Mouse (Mus musculus) erythroblast, embryonic 14.5 days (primary cell): ENCODE results near the gene Corin. TPM values are rescaled to one million over a fixed set of nuclear protein-coding genes. Genes with fewer than 3 reads are reported as not detected.

Experiments used
- H3K27me3 ChIP-seq: 2 replicates; pipeline ENCODE4 v1.6.1; 2012; ENCODE audit warnings: inconsistent platforms; ENCODE audit not compliant: control insufficient read depth
- H3K36me3 ChIP-seq: 2 replicates; pipeline ENCODE4 v1.6.1; 2012; ENCODE audit warnings: mild to moderate bottlenecking, inconsistent platforms; ENCODE audit not compliant: control insufficient read depth
- H3K4me1 ChIP-seq: 2 replicates; pipeline ENCODE4 v1.6.1; 2012; ENCODE audit warnings: inconsistent platforms; ENCODE audit not compliant: control insufficient read depth
- H3K4me3 ChIP-seq: replicated peaks from 2 replicates; pipeline ENCODE3; 2012; ENCODE audit warnings: moderate library complexity, mild to moderate bottlenecking, inconsistent platforms
- H3K9me3 ChIP-seq: 2 replicates; pipeline ENCODE4 v1.6.1; 2012; ENCODE audit warnings: low read length, inconsistent platforms, mixed read lengths; ENCODE audit not compliant: control insufficient read depth
- GATA1 ChIP-seq: IDR thresholded peaks from 2 replicates; pipeline ENCODE4 v1.6.1; 2012; ENCODE audit warnings: low read length, inconsistent platforms, mixed read lengths
- TAL1 ChIP-seq: IDR thresholded peaks from 3 replicates; pipeline ENCODE4 v1.6.1; 2012; ENCODE audit warnings: low read length, inconsistent platforms, mixed read lengths
- polyA plus RNA-seq: library from polyadenylated mRNA; stranded (reverse); fragments of >175 nt; gene quantifications from 2 replicates; pipeline ENCODE4 v1.2.3, GENCODE M21; 2012

The Corin gene
- polyA plus RNA-seq, 1 experiment = not detected

- H3K27me3 ChIP-seq = no peaks in the 10 kb centered on the region
- peaks cover 33% of the 10 kb centered on the region for H3K36me3 ChIP-seq
- no peaks in the 10 kb centered on the region for H3K9me3 ChIP-seq
- TF ChIP-seq GATA1 (no peak), TAL1 (no peak)
- H3K4me1 ChIP-seq = no peaks in the 10 kb centered on the region
- no peak overlapping the region for H3K4me3 ChIP-seq
These were observed 221.4 kb downstream of the Corin start for GRCm38 (mm10) chr5:72282907-72283306.

GRCm38 (mm10) chr5:72269652-72270051 lies 234.6 kb downstream of the Corin start:
- no peak overlapping the region for H3K4me3 ChIP-seq
- H3K36me3 ChIP-seq = peaks cover 18% of the 10 kb centered on the region
- no peaks in the 10 kb centered on the region for H3K27me3 ChIP-seq
- TF ChIP-seq GATA1 (no peak), TAL1 (no peak)
- H3K4me1 ChIP-seq = peaks cover 2% of the 10 kb centered on the region; the same call in 1 of the 2 replicates
- peaks cover 4% of the 10 kb centered on the region; the same call in 1 of the 2 replicates for H3K9me3 ChIP-seq

- Histone ChIP-seq H3K4me3 (no peak overlapping the region), H3K27me3 (no peaks in the 10 kb centered on the region), H3K9me3 (peaks cover 4% of the 10 kb centered on the region; the same call in 1 of the 2 replicates), H3K36me3 (peaks cover 22% of the 10 kb centered on the region), H3K4me1 (peaks cover 2% of the 10 kb centered on the region; the same call in 1 of the 2 replicates)
- TF ChIP-seq GATA1 (no peak), TAL1 (no peak)
These were observed 235.1 kb downstream of the Corin start for GRCm38 (mm10) chr5:72269204-72269603.

DNA sequence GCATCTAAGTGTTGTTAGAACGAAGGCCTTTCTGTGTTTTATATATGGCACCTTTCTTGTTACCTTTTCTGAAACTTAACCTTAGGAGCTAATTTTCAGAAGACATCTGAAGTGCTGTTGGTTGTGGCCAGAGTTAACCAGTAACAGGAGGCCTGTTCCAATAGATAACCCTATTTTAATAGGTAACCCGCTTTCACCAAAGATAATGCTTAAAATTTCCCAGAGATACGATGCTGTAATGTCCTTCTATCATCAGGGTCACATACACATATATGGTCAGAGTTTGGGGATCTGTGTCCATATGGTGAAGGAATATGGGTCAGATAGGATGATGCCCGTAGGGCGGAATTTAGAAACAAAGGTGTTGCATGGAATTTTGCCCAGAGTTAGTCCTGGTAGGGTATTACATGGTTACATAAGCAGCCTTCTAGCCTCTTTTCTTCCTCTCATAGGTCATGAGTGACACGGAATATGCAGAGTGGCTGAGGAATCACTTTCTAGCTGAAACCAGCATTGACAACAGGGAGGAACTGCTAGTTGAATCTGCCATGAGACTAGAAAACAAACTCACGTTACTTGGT lies 237.2 kb downstream of the Corin start:
- Histone ChIP-seq H3K9me3 (peaks cover 4% of the 10 kb centered on the region; the same call in 1 of the 2 replicates), H3K4me1 (peaks cover 2% of the 10 kb centered on the region; the same call in 1 of the 2 replicates), H3K36me3 (peaks cover 27% of the 10 kb centered on the region), H3K27me3 (no peaks in the 10 kb centered on the region), H3K4me3 (no peak overlapping the region)
- TF ChIP-seq TAL1 = no peak
- no peak for TF ChIP-seq GATA1

DNA sequence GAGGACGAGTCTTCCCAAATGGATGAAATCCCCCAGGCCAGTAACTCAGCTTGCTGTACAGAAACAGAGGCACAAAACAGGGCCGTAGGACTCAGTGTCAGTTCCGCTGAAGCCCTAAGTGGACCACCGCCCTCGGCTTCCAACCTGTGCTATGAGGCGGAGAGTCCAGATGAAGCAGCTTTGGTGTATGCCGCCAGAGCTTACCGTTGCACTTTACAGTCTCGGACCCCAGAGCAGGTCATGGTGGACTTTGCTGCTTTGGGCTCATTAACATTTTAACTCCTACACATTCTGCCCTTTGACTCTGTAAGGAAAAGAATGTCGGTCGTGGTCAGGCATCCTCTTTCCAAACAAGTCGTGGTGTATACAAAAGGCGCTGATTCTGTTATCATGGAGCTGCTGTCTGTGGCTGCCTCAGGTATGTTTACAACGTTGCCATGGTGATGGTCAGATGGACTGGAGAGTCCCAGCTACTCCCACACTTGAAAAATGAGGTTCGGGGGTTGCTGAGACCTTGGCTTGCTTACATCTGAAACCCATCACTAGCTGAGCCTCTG lies 240.0 kb downstream of the Corin start:
- TF ChIP-seq TAL1 (no peak), GATA1 (no peak)
- H3K9me3 ChIP-seq = no peaks in the 10 kb centered on the region; the same call in 1 of the 2 replicates
- H3K36me3 ChIP-seq = peaks cover 34% of the 10 kb centered on the region
- H3K27me3 ChIP-seq = no peaks in the 10 kb centered on the region
- H3K4me3 ChIP-seq = no peak overlapping the region
- H3K4me1 ChIP-seq = peaks cover 4% of the 10 kb centered on the region

DNA sequence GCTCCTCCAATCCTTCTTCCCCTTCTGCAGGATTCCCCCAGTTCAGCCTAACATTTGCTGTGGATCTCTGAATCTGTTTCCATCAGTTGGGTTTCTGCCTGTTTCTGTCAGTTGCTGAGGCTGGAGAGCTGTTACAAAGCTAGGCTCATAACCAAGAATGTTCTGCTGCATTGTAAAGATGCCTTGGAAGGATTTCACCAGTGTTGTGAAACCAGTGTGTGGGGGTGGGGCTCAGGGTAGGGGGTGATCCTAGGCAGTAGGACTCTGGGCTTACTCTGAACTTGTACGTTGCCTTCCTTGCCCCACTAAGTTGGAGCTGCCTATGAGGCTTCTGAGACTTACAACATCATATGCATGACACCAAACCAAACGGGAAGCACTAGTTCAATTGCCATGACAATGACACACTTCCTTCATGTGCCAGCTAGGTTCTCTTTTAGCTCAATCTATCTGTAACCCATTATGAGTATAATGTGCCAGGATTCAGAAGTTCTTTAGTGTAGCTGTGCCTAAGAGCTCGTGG lies 242.4 kb downstream of the Corin start:
- Histone ChIP-seq H3K4me3 (no peak overlapping the region), H3K9me3 (peaks cover 2% of the 10 kb centered on the region), H3K36me3 (peaks cover 26% of the 10 kb centered on the region), H3K27me3 (no peaks in the 10 kb centered on the region), H3K4me1 (peaks cover 17% of the 10 kb centered on the region)
- TF ChIP-seq TAL1 (no peak), GATA1 (no peak)

DNA sequence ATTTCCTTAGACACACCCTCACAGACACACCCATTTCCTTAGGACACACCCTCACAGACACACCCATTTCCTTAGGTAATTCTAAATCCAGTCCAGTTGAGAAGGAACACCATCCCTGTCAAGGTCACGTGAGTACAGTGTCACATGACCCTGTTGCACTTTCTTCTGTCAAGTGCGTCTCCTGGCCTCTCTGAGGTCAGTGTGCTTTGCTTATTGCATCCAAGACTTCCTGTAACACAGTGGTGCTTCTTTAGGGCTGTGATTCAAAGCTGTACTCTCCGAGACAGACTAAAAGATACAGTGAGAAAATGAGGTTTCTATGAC lies 245.0 kb downstream of the Corin start:
- H3K9me3 ChIP-seq = peaks cover 2% of the 10 kb centered on the region
- H3K4me1 ChIP-seq = peaks cover 26% of the 10 kb centered on the region
- H3K4me3 ChIP-seq = no peak overlapping the region
- no peak for TF ChIP-seq TAL1
- no peak for TF ChIP-seq GATA1
- peaks cover 33% of the 10 kb centered on the region for H3K36me3 ChIP-seq
- H3K27me3 ChIP-seq = no peaks in the 10 kb centered on the region

GRCm38 (mm10) chr5:72258409-72259297 lies 245.6 kb downstream of the Corin start:
- Histone ChIP-seq H3K27me3 (no peaks in the 10 kb centered on the region), H3K9me3 (peaks cover 2% of the 10 kb centered on the region), H3K4me1 (peaks cover 26% of the 10 kb centered on the region), H3K36me3 (peaks cover 27% of the 10 kb centered on the region), H3K4me3 (no peak overlapping the region)
- no peak for TF ChIP-seq TAL1

DNA sequence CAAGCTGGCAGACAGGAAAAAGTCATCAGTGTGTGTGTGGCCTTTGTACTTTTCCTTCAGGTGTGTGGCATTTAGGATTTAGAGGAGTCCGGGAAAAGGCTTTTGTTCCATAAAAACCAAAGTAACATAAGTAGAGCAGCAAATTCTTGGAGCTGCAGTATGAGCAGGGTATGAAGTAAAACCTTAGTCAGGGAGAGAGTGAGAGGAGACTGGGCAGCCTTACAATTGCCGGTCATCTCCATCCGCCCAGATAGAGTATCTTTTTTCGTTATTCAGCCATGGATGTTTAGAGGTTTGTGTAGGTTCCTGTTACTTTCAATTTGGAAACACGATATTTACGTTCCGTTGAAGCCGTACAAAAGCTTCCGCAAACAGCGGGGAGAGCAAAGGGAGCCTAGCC lies 247.2 kb downstream of the Corin start:
- H3K4me1 ChIP-seq = peaks cover 26% of the 10 kb centered on the region
- H3K4me3 ChIP-seq = no peak overlapping the region
- H3K27me3 ChIP-seq = no peaks in the 10 kb centered on the region
- H3K36me3 ChIP-seq = peaks cover 29% of the 10 kb centered on the region
- TF ChIP-seq GATA1 (no peak), TAL1 (no peak)
- H3K9me3 ChIP-seq = peaks cover 2% of the 10 kb centered on the region
